Mouse (Mus musculus) MEL (cell line): ENCODE measurements around the gene Malsu1. TPM values are rescaled to one million over a fixed set of nuclear protein-coding genes. Genes with fewer than 3 reads are reported as not detected.

Source experiments
- DNase-seq: peaks from one replicate; pipeline ENCODE4 v3.0.0; 2011; ENCODE audit warnings: low read depth, low spot score
- H3K27ac ChIP-seq: 2 replicates; pipeline ENCODE4 v1.5.1; 2012; ENCODE audit warnings: low read depth, mild to moderate bottlenecking, control low read depth, low read length, moderate library complexity; ENCODE audit not compliant: control insufficient read depth
- H3K27me3 ChIP-seq, 2 experiments: fragments of 150-350 bp in 1 of 2; sonication (generic) in 1 of 2; 2 replicates each; pipeline ENCODE4 v1.6.1; 2012; ENCODE audit warnings: low read length in 2 of 2, mild to moderate bottlenecking in 2 of 2, improper control_type of control experiment in 1 of 2, moderate library complexity in 1 of 2; ENCODE audit not compliant: insufficient read depth in 2 of 2, control insufficient read depth in 1 of 2
- H3K36me3 ChIP-seq, 2 experiments: 2 replicates each; pipeline ENCODE4 v1.6.1; 2012 to 2014; ENCODE audit warnings: low read length in 2 of 2, improper control_type of control experiment in 1 of 2, inconsistent platforms in 1 of 2, mild to moderate bottlenecking in 1 of 2; ENCODE audit not compliant: insufficient read depth in 2 of 2, control insufficient read depth in 1 of 2
- H3K4me1 ChIP-seq, 2 experiments: fragments of 150-350 bp in 1 of 2; sonication (generic) in 1 of 2; 2 replicates each; pipeline ENCODE4 v1.6.1; 2012; ENCODE audit warnings: low read length in 2 of 2, improper control_type of control experiment in 1 of 2, mild to moderate bottlenecking in 1 of 2; ENCODE audit not compliant: insufficient read depth in 2 of 2, control insufficient read depth in 1 of 2
- H3K4me3 ChIP-seq, 2 experiments: fragments of 150-350 bp in 1 of 2; sonication (generic) in 1 of 2; 2 replicates each; pipeline ENCODE4 v1.5.1; 2012; ENCODE audit warnings: low read depth in 2 of 2, low read length in 2 of 2, mild to moderate bottlenecking in 2 of 2, moderate library complexity in 2 of 2, control low read depth in 1 of 2, improper control_type of control experiment in 1 of 2; ENCODE audit not compliant: control insufficient read depth in 1 of 2, insufficient read depth in 1 of 2
- H3K79me2 ChIP-seq: 2 replicates; pipeline ENCODE4 v1.6.1; 2012; ENCODE audit warnings: mild to moderate bottlenecking, low read length, moderate library complexity; ENCODE audit not compliant: control insufficient read depth, poor library complexity, insufficient read depth
- H3K9ac ChIP-seq: 2 replicates; pipeline ENCODE4 v1.6.1; 2012; ENCODE audit warnings: low read depth, mild to moderate bottlenecking, control low read depth, low read length, moderate library complexity; ENCODE audit not compliant: control insufficient read depth, poor library complexity, severe bottlenecking
- H3K9me3 ChIP-seq: fragments of 150-350 bp; sonication (generic); replicated peaks from 2 replicates; pipeline ENCODE4 v1.6.1; 2012; ENCODE audit warnings: mild to moderate bottlenecking, low read length, improper control_type of control experiment, moderate library complexity; ENCODE audit not compliant: insufficient read depth
- BHLHE40 ChIP-seq: IDR thresholded peaks from 2 replicates; pipeline ENCODE4 v1.6.1; 2012; ENCODE audit warnings: low read depth, mild to moderate bottlenecking, inconsistent platforms, low read length, improper control_type of control experiment, borderline replicate concordance
- CHD1 ChIP-seq: IDR thresholded peaks from 2 replicates; pipeline ENCODE4 v1.6.1; 2012; ENCODE audit warnings: low read depth, mild to moderate bottlenecking, inconsistent platforms, low read length, improper control_type of control experiment
- CHD2 ChIP-seq: IDR thresholded peaks from 2 replicates; pipeline ENCODE4 v1.6.1; 2011; ENCODE audit warnings: low read length, improper control_type of control experiment
- CTCF ChIP-seq, 3 experiments: IDR thresholded peaks in 2 of 3; conservative IDR thresholded peaks in 1 of 3; 2 replicates each; pipeline ENCODE4 v1.5.1; 2011 to 2012; ENCODE audit warnings: low read length in 3 of 3, low read depth in 2 of 3, mild to moderate bottlenecking in 2 of 3, improper control_type of control experiment in 1 of 3, inconsistent platforms in 1 of 3, mixed read lengths in 1 of 3, moderate library complexity in 1 of 3; ENCODE audit not compliant: control insufficient read depth in 1 of 3, insufficient read depth in 1 of 3, poor library complexity in 1 of 3, severe bottlenecking in 1 of 3
- EP300 ChIP-seq, 2 experiments: IDR thresholded peaks; 2 replicates each; pipeline ENCODE4 v1.6.1; 2011; ENCODE audit warnings: improper control_type of control experiment in 2 of 2, low read length in 2 of 2, low read depth in 1 of 2, mild to moderate bottlenecking in 1 of 2
- GATA1 ChIP-seq: IDR thresholded peaks from 2 replicates; pipeline ENCODE4 v1.6.1; 2011; ENCODE audit warnings: low read depth, low read length, improper control_type of control experiment
- HCFC1 ChIP-seq: IDR thresholded peaks from 2 replicates; pipeline ENCODE4 v1.6.1; 2012; ENCODE audit warnings: low read depth, mild to moderate bottlenecking, inconsistent platforms, low read length, improper control_type of control experiment, moderate library complexity
- JUND ChIP-seq: IDR thresholded peaks from 2 replicates; pipeline ENCODE4 v1.6.1; 2011; ENCODE audit warnings: low read depth, mild to moderate bottlenecking, improper control_type of control experiment, low read length
- KAT2A ChIP-seq: conservative IDR thresholded peaks from 2 replicates; pipeline ENCODE4 v1.6.1; 2012; ENCODE audit warnings: low read depth, low read length, improper control_type of control experiment, inconsistent platforms
- MAFK ChIP-seq: IDR thresholded peaks from 2 replicates; pipeline ENCODE4 v1.6.1; 2011; ENCODE audit warnings: low read depth, mild to moderate bottlenecking, low read length, improper control_type of control experiment, borderline replicate concordance
- MAX ChIP-seq: IDR thresholded peaks from 2 replicates; pipeline ENCODE4 v1.6.1; 2011; ENCODE audit warnings: low read length, improper control_type of control experiment
- MAZ ChIP-seq: IDR thresholded peaks from 2 replicates; pipeline ENCODE4 v1.6.1; 2012; ENCODE audit warnings: low read depth, mild to moderate bottlenecking, inconsistent platforms, low read length, improper control_type of control experiment
- MYB ChIP-seq: IDR thresholded peaks from 2 replicates; pipeline ENCODE4 v1.6.1; 2011; ENCODE audit warnings: mild to moderate bottlenecking, low read depth, low read length, improper control_type of control experiment
- MYC ChIP-seq: IDR thresholded peaks from 2 replicates; pipeline ENCODE4 v1.6.1; 2011; ENCODE audit warnings: low read depth, mild to moderate bottlenecking, low read length, improper control_type of control experiment, moderate library complexity
- NRF1 ChIP-seq: IDR thresholded peaks from 2 replicates; pipeline ENCODE4 v1.6.1; 2014; ENCODE audit warnings: low read depth, mild to moderate bottlenecking, inconsistent platforms, low read length, improper control_type of control experiment, moderate library complexity; ENCODE audit not compliant: poor library complexity, insufficient read depth, severe bottlenecking
- POLR2A ChIP-seq, 2 experiments: IDR thresholded peaks; 2 replicates each; pipeline ENCODE4 v1.6.1; 2011 to 2012; ENCODE audit warnings: low read length in 2 of 2, mild to moderate bottlenecking in 2 of 2, control low read depth in 1 of 2, improper control_type of control experiment in 1 of 2, low read depth in 1 of 2, moderate library complexity in 1 of 2; ENCODE audit not compliant: control insufficient read depth in 1 of 2, insufficient read depth in 1 of 2, poor library complexity in 1 of 2
- POLR2AphosphoS2 ChIP-seq: IDR thresholded peaks from 2 replicates; pipeline ENCODE4 v1.6.1; 2011; ENCODE audit warnings: low read length, improper control_type of control experiment
- RAD21 ChIP-seq: IDR thresholded peaks from 2 replicates; pipeline ENCODE4 v1.6.1; 2011; ENCODE audit warnings: mild to moderate bottlenecking, low read depth, low read length, improper control_type of control experiment
- RCOR1 ChIP-seq: IDR thresholded peaks from 2 replicates; pipeline ENCODE4 v1.6.1; 2012; ENCODE audit warnings: low read depth, mild to moderate bottlenecking, inconsistent platforms, low read length, improper control_type of control experiment
- SMC3 ChIP-seq: IDR thresholded peaks from 2 replicates; pipeline ENCODE4 v1.6.1; 2011; ENCODE audit warnings: low read depth, low read length, improper control_type of control experiment
- TAL1 ChIP-seq: IDR thresholded peaks from 2 replicates; pipeline ENCODE4 v1.6.1; 2012; ENCODE audit warnings: mild to moderate bottlenecking, inconsistent platforms, low read length, moderate library complexity, mixed read lengths
- TBP ChIP-seq: IDR thresholded peaks from 2 replicates; pipeline ENCODE4 v1.8.0; 2011; ENCODE audit warnings: low read depth, low read length, improper control_type of control experiment
- USF2 ChIP-seq, 2 experiments: IDR thresholded peaks; 2 replicates each; pipeline ENCODE4 v1.6.1; 2011 to 2012; ENCODE audit warnings: improper control_type of control experiment in 2 of 2, low read length in 2 of 2, borderline replicate concordance in 1 of 2, inconsistent platforms in 1 of 2, low read depth in 1 of 2, mild to moderate bottlenecking in 1 of 2; ENCODE audit not compliant: insufficient read depth in 1 of 2
- ZMIZ1 ChIP-seq: IDR thresholded peaks from 2 replicates; pipeline ENCODE4 v1.6.1; 2012; ENCODE audit warnings: low read depth, mild to moderate bottlenecking, inconsistent platforms, low read length, improper control_type of control experiment, moderate library complexity
- polyA plus RNA-seq, 2 experiments: library from polyadenylated mRNA; stranded (reverse) in 1 of 2; unstranded in 1 of 2; fragments of >175 nt in 1 of 2; fragments of >200 nt in 1 of 2; gene quantifications; 2 replicates each; pipeline versions ENCODE4 v1.2.1 to v1.2.4; 2012; ENCODE audit warnings: low replicate concordance in 2 of 2, low read depth in 1 of 2; ENCODE audit not compliant: insufficient read length in 2 of 2, insufficient read depth in 1 of 2, missing spikeins in 1 of 2
- total RNA-seq: library from RNA; depleted of rRNA; stranded (reverse); fragments of 300-350 nt; gene quantifications from 2 replicates; pipeline ENCODE4 v1.2.3, GENCODE M21; 2012

Gene Malsu1
- total and polyA plus RNA-seq, 3 experiments: 27.8 to 60.7 TPM; not detected in 1

- Histone ChIP-seq H3K27ac (no peak overlapping the region), H3K36me3 (no peaks in the 10 kb centered on the region), H3K4me1 (no peaks in the 10 kb centered on the region)
These were observed 42.6 kb downstream of the Malsu1 start for GRCm38 (mm10) chr6:49116241-49116640.

GRCm38 (mm10) chr6:49118446-49118845 is 44.9 kb downstream of the Malsu1 start:
- Histone ChIP-seq H3K79me2 (no peaks in the 10 kb centered on the region), H3K4me1 (no peaks in the 10 kb centered on the region)
- TF ChIP-seq JUND (no peak), CHD1 (no peak), MAZ (no peak), CHD2 (no peak), RAD21 (no peak), USF2 (IDR thresholded peaks at IDR 0.05; ENCODE audit: borderline replicate concordance in 1 of 2, insufficient read depth in 1 of 2, low read depth in 1 of 2, low read length in 2 of 2) (no peak), MAX (no peak), BHLHE40 (no peak), TBP (no peak), MYC (no peak), NRF1 (no peak), ZMIZ1 (no peak), MAFK (no peak), CTCF (IDR thresholded peaks at IDR 0.05 in 2 of 3, conservative IDR thresholded peaks at IDR 0.05 in 1 of 3; ENCODE audit: control insufficient read depth in 1 of 3, insufficient read depth in 1 of 3, low read depth in 2 of 3, low read length in 3 of 3, poor library complexity in 1 of 3, severe bottlenecking in 1 of 3) (no peak), KAT2A (no peak), POLR2A (IDR thresholded peaks at IDR 0.05; ENCODE audit: control insufficient read depth in 1 of 2, insufficient read depth in 1 of 2, low read depth in 1 of 2, low read length in 2 of 2, poor library complexity in 1 of 2) (no peak), POLR2AphosphoS2 (no peak), SMC3 (no peak), RCOR1 (no peak), GATA1 (no peak)
- TF ChIP-seq, all 39 proteins: peak for 0
- Histone ChIP-seq H3K9ac (no peak overlapping the region), H3K27me3 (peaks cover 0 to 2% of the 10 kb centered on the region in 2 experiments; a peak in 1 of 4 replicates), H3K4me3 (no peak overlapping the region), H3K36me3 (no peaks in the 10 kb centered on the region), H3K9me3 (no peaks in the 10 kb centered on the region), H3K27ac (no peak overlapping the region)
- no peak for DNase-seq

More at GRCm38 (mm10) chr6:49116241-49116640, 42.6 kb downstream of the Malsu1 start:
- no peak overlapping the region for H3K9ac ChIP-seq
- no peaks in the 10 kb centered on the region for H3K79me2 ChIP-seq
- TF ChIP-seq EP300 (IDR thresholded peaks at IDR 0.05; ENCODE audit: low read depth in 1 of 2, low read length in 2 of 2) (no peak), TAL1 (no peak), HCFC1 (no peak), USF2 (IDR thresholded peaks at IDR 0.05; ENCODE audit: borderline replicate concordance in 1 of 2, insufficient read depth in 1 of 2, low read depth in 1 of 2, low read length in 2 of 2) (no peak), CHD1 (no peak), MYB (no peak), NRF1 (no peak)
- no peak overlapping the region for H3K4me3 ChIP-seq
- H3K27me3 ChIP-seq: peaks cover 0 to 2% of the 10 kb centered on the region in 2 experiments; a peak in 1 of 4 replicates
- no peaks in the 10 kb centered on the region for H3K9me3 ChIP-seq
- DNase-seq: no peak
